Mouse (Mus musculus) liver, embryonic 13.5 days (tissue): ENCODE data around the gene Ywhah. TPM values are rescaled to one million over a fixed set of nuclear protein-coding genes. Genes with fewer than 3 reads are reported as not detected.

Experiments
- ATAC-seq: fragments of 200-750 bp; cut with Nextera tagmentation; 2 replicates; pipeline ENCODE4 v1.8.0; 2017; ENCODE audit warnings: low read depth, mild to moderate bottlenecking, moderate number of reproducible peaks, moderate library complexity
- DNase-seq: peaks from one replicate; pipeline ENCODE4 v3.0.0; 2022
- H3K27ac ChIP-seq: fragments of 300-500 bp; sonication (generic); 2 replicates; pipeline ENCODE4 v1.5.1; 2015; ENCODE audit warnings: moderate library complexity, mild to moderate bottlenecking, inconsistent platforms
- H3K27me3 ChIP-seq: fragments of 300-500 bp; sonication (generic); 2 replicates; pipeline ENCODE4 v1.6.1; 2015; ENCODE audit warnings: mild to moderate bottlenecking, inconsistent platforms
- H3K36me3 ChIP-seq: fragments of 300-500 bp; sonication (generic); 2 replicates; pipeline ENCODE4 v1.6.1; 2015; ENCODE audit warnings: mild to moderate bottlenecking, inconsistent platforms
- H3K4me1 ChIP-seq: fragments of 300-500 bp; sonication (generic); replicated peaks from 2 replicates; pipeline ENCODE4 v1.6.1; 2015; ENCODE audit warnings: inconsistent platforms
- H3K4me2 ChIP-seq: fragments of 300-500 bp; sonication (generic); 2 replicates; pipeline ENCODE4 v1.6.1; 2015; ENCODE audit warnings: inconsistent platforms, mild to moderate bottlenecking, moderate library complexity
- H3K4me3 ChIP-seq: fragments of 300-500 bp; sonication (generic); replicated peaks from 2 replicates; pipeline ENCODE4 v1.5.1; 2015; ENCODE audit warnings: mild to moderate bottlenecking, inconsistent platforms
- H3K9ac ChIP-seq: fragments of 300-500 bp; sonication (generic); 2 replicates; pipeline ENCODE4 v1.6.1; 2015; ENCODE audit warnings: mild to moderate bottlenecking, inconsistent platforms
- H3K9me3 ChIP-seq: fragments of 300-500 bp; sonication (generic); replicated peaks from 2 replicates; pipeline ENCODE4 v1.6.1; 2016; ENCODE audit warnings: inconsistent platforms
- WGBS: fragments of 180-500 bp; shearing (Covaris S2); methylation state at CpG from one replicate; pipeline ENCODE4 v1.1.7; 2015; ENCODE audit not compliant: insufficient replicate concordance; 5-methylcytosine and 5-hydroxymethylcytosine counted together
- polyA plus RNA-seq: library from polyadenylated mRNA; unstranded; fragments of >200 nt; fragmentation: Nextera tagmentation; extraction: Ambion mirVana; gene quantifications from 2 replicates; pipeline ENCODE4 v1.2.1, GENCODE M21; 2015

The Ywhah gene
- 248 and 292 TPM in 2 replicates for polyA plus RNA-seq

- no peaks in the 10 kb centered on the region for H3K27me3 ChIP-seq
- peak within 1 kb of the TSS; percentile 96 for H3K4me3 ChIP-seq
- peak; percentile 92 for ATAC-seq
- peak; percentile 94 for DNase-seq
- H3K36me3 ChIP-seq = peaks cover 27% of the 10 kb centered on the region
- under 1% methylated on average over 119 of the region's 121 CpGs for WGBS
- H3K4me1 ChIP-seq = peaks cover 61% of the 10 kb centered on the region
- H3K9ac ChIP-seq = peak within 1 kb of the TSS; percentile 97
- H3K4me2 ChIP-seq = peak within 1 kb of the TSS; percentile 94
- no peaks in the 10 kb centered on the region for H3K9me3 ChIP-seq
- H3K27ac ChIP-seq = peak within 1 kb of the TSS; percentile 100
Measured at GRCm38 (mm10) chr5:33018561-33019425, at the start of gene Ywhah. Gene Ywhah (plus strand): TSS chr5:33018816.

- Histone ChIP-seq H3K4me1 (peaks cover 10% of the 10 kb centered on the region; the same call in 1 of the 2 replicates), H3K9ac (no peak overlapping the region), H3K4me3 (no peak overlapping the region), H3K4me2 (no peak overlapping the region), H3K27me3 (no peaks in the 10 kb centered on the region), H3K9me3 (no peaks in the 10 kb centered on the region), H3K36me3 (peaks cover 21% of the 10 kb centered on the region), H3K27ac (no peak overlapping the region)
- 53% methylated on average over 4 of the region's 4 CpGs for WGBS
- no peak for ATAC-seq
- no peak for DNase-seq
Measured at GRCm38 (mm10) chr5:32976541-32976940, 42.1 kb upstream of the Ywhah start.

- Histone ChIP-seq H3K4me2 (no peak overlapping the region), H3K27ac (no peak overlapping the region), H3K9me3 (no peaks in the 10 kb centered on the region), H3K9ac (no peak overlapping the region), H3K4me3 (no peak overlapping the region), H3K27me3 (no peaks in the 10 kb centered on the region), H3K36me3 (peaks cover 21% of the 10 kb centered on the region), H3K4me1 (peaks cover 10% of the 10 kb centered on the region; the same call in 1 of the 2 replicates)
- ATAC-seq = no peak
- DNase-seq = no peak
Measured at GRCm38 (mm10) chr5:32977179-32977578, 41.4 kb upstream of the Ywhah start.

GRCm38 (mm10) chr5:32985379-32985778, 33.2 kb upstream of the Ywhah start:
- H3K9ac ChIP-seq = no peak overlapping the region
- no peaks in the 10 kb centered on the region for H3K4me1 ChIP-seq
- no peak for ATAC-seq
- peaks cover 44% of the 10 kb centered on the region for H3K36me3 ChIP-seq
- H3K27me3 ChIP-seq = no peaks in the 10 kb centered on the region
- no peaks in the 10 kb centered on the region for H3K9me3 ChIP-seq
- H3K27ac ChIP-seq = no peak overlapping the region
- WGBS = 95% methylated on average over 1 of the region's 1 CpGs
- no peak overlapping the region for H3K4me2 ChIP-seq
- H3K4me3 ChIP-seq = no peak overlapping the region
- DNase-seq = no peak

- Histone ChIP-seq H3K27me3 (no peaks in the 10 kb centered on the region), H3K36me3 (peaks cover 38% of the 10 kb centered on the region), H3K27ac (no peak overlapping the region), H3K9ac (no peak overlapping the region), H3K4me1 (no peaks in the 10 kb centered on the region), H3K4me3 (no peak overlapping the region), H3K9me3 (no peaks in the 10 kb centered on the region), H3K4me2 (no peak overlapping the region)
- WGBS = 70% methylated on average over 1 of the region's 1 CpGs
- ATAC-seq = no peak
- DNase-seq = no peak
Measured at GRCm38 (mm10) chr5:32987873-32988272, 30.7 kb upstream of the Ywhah start.

- H3K27ac ChIP-seq = no peak overlapping the region
- H3K36me3 ChIP-seq = peaks cover 16% of the 10 kb centered on the region
- no peak overlapping the region for H3K4me3 ChIP-seq
- no peaks in the 10 kb centered on the region for H3K4me1 ChIP-seq
- no peak for DNase-seq
- no peak for ATAC-seq
- no peaks in the 10 kb centered on the region; the same call in 1 of the 2 replicates for H3K27me3 ChIP-seq
- 75% methylated on average over 13 of the region's 13 CpGs for WGBS
- H3K9me3 ChIP-seq = no peaks in the 10 kb centered on the region
- no peak overlapping the region for H3K4me2 ChIP-seq
- no peak overlapping the region for H3K9ac ChIP-seq
Measured at GRCm38 (mm10) chr5:32989959-32990640, 28.5 kb upstream of the Ywhah start.

- no peak for DNase-seq
- Histone ChIP-seq H3K27ac (no peak overlapping the region), H3K4me3 (no peak overlapping the region), H3K4me2 (no peak overlapping the region), H3K36me3 (peaks cover 13% of the 10 kb centered on the region), H3K4me1 (no peaks in the 10 kb centered on the region), H3K9me3 (no peaks in the 10 kb centered on the region), H3K9ac (no peak overlapping the region), H3K27me3 (no peaks in the 10 kb centered on the region; the same call in 1 of the 2 replicates)
- 70% methylated on average over 8 of the region's 8 CpGs for WGBS
- no peak for ATAC-seq
Measured at GRCm38 (mm10) chr5:32991152-32991551, 27.5 kb upstream of the Ywhah start.

GRCm38 (mm10) chr5:32994471-32994870, 24.1 kb upstream of the Ywhah start:
- no peaks in the 10 kb centered on the region for H3K36me3 ChIP-seq
- ATAC-seq (no peak), DNase-seq (no peak)
- H3K4me1 ChIP-seq = no peaks in the 10 kb centered on the region
- H3K9ac ChIP-seq = no peak overlapping the region
- H3K4me3 ChIP-seq = no peak overlapping the region
- no peaks in the 10 kb centered on the region; the same call in 1 of the 2 replicates for H3K27me3 ChIP-seq
- no peaks in the 10 kb centered on the region for H3K9me3 ChIP-seq
- WGBS = 40% methylated on average over 2 of the region's 2 CpGs
- no peak overlapping the region for H3K27ac ChIP-seq
- H3K4me2 ChIP-seq = no peak overlapping the region

- H3K4me1 ChIP-seq = no peaks in the 10 kb centered on the region
- no peaks in the 10 kb centered on the region for H3K36me3 ChIP-seq
- no peaks in the 10 kb centered on the region for H3K9me3 ChIP-seq
- H3K4me3 ChIP-seq = no peak overlapping the region
- H3K27ac ChIP-seq = no peak overlapping the region
- 50% methylated on average over 4 of the region's 4 CpGs for WGBS
- no peaks in the 10 kb centered on the region; the same call in 1 of the 2 replicates for H3K27me3 ChIP-seq
- no peak for ATAC-seq
- no peak overlapping the region for H3K9ac ChIP-seq
- no peak for DNase-seq
- H3K4me2 ChIP-seq = no peak overlapping the region
Measured at GRCm38 (mm10) chr5:32995756-32996155, 22.9 kb upstream of the Ywhah start.

GRCm38 (mm10) chr5:32996560-32996959, 22.1 kb upstream of the Ywhah start:
- no peaks in the 10 kb centered on the region for H3K9me3 ChIP-seq
- DNase-seq (no peak), ATAC-seq (no peak)
- no peaks in the 10 kb centered on the region for H3K36me3 ChIP-seq
- WGBS = 69% methylated on average over 1 of the region's 1 CpGs
- no peak overlapping the region for H3K4me3 ChIP-seq
- no peak overlapping the region for H3K27ac ChIP-seq
- H3K9ac ChIP-seq = no peak overlapping the region
- no peak overlapping the region for H3K4me2 ChIP-seq
- no peaks in the 10 kb centered on the region for H3K4me1 ChIP-seq
- peaks cover 6% of the 10 kb centered on the region for H3K27me3 ChIP-seq

GRCm38 (mm10) chr5:32997686-32998085, 20.9 kb upstream of the Ywhah start:
- no peaks in the 10 kb centered on the region for H3K9me3 ChIP-seq
- H3K27me3 ChIP-seq = peaks cover 7% of the 10 kb centered on the region
- H3K27ac ChIP-seq = no peak overlapping the region
- DNase-seq (peak; percentile 8), ATAC-seq (0 out of 2 replicates have a peak, but pooled peaks have one; percentile 31)
- no peaks in the 10 kb centered on the region for H3K4me1 ChIP-seq
- H3K4me3 ChIP-seq = no peak overlapping the region
- H3K4me2 ChIP-seq = no peak overlapping the region
- no peak overlapping the region for H3K9ac ChIP-seq
- no peaks in the 10 kb centered on the region for H3K36me3 ChIP-seq
- 7% methylated on average over 4 of the region's 4 CpGs for WGBS
